Mouse (Mus musculus) layer of hippocampus, postnatal 14 days (tissue): ENCODE results near the gene Fbxw2. TPM values are rescaled to one million over a fixed set of nuclear protein-coding genes. Genes with fewer than 3 reads are reported as not detected.
A peak's percentile ranks its signal among the peaks of the same experiment; 100 is the strongest.
"Not testable (repeated sequence)": the region's sequence is repeated elsewhere in the genome, so short reads cannot be mapped to it uniquely, and the experiment has no call there.

Experiments used
- DNase-seq, 2 experiments: peaks; one replicate each; pipeline ENCODE4 v3.0.0; 2021 to 2022; ENCODE audit warnings: low spot score in 2 of 2, mixed read lengths in 1 of 2
- total RNA-seq, 2 experiments: library from RNA; stranded (reverse); gene quantifications; 2 replicates each; pipeline ENCODE4 v1.2.3; 2021

Fbxw2 gene
- total RNA-seq, 2 experiments from 2014 or later: 87.7 to 88.8 TPM

DNA sequence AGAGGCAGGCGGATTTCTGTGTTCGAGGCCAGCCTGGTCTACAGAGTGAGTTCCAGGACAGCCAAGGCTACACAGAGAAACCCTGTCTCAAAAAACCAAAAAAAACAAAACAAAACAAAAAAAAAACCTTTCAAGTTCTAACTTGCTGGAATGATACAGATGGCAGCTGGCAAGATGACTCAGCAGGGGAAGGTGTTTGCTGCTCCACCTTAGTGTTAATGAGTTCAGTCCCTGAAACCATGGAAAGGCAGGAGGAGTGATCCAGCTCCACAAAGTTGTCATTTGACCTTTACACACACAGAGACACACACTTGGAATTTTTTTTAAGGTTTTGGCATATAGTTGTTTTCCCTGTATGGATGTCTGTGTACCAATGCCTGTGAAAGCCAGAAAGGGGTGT lies 10.2 kb downstream of the Fbxw2 start:
- not testable (repeated sequence) for DNase-seq

DNA sequence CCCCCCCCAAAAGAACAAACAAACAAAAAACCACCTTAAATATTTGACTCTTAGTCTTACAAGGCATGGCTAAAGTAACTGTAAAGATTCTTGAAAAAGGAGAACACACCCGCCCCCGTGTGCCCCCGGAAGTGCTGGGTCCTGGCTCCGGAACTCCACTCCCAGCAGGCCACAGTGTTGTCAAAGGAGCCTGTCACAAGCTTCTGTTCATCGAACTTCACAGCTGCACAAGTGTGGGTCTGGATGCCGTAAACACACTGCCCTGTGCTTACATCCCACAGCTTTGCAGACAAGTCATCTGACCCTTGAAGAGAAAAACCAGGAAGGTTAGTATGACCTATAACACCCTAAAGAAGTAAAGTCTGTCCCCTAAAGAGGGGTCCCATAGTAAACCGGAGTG lies 13.4 kb downstream of the Fbxw2 start:
- DNase-seq: no peak

DNA sequence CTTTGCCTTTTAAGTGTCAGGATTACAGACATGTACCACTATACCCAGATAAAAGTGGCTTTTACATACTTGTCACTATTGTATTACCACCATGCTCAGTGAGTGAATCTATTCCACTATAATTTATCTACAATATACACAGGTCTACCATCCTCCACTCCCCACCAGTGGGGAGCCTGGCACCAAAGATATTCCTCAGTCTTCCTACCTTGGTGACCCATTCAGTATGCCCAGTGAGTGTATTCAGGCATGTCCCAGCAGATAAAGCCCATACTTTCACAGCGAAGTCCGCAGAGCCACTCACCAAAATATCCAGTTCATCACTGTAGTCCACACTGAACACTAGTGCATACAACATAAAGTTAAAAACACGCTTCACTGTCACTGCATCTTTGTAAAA lies 15.3 kb downstream of the Fbxw2 start:
- DNase-seq: no peak

DNA sequence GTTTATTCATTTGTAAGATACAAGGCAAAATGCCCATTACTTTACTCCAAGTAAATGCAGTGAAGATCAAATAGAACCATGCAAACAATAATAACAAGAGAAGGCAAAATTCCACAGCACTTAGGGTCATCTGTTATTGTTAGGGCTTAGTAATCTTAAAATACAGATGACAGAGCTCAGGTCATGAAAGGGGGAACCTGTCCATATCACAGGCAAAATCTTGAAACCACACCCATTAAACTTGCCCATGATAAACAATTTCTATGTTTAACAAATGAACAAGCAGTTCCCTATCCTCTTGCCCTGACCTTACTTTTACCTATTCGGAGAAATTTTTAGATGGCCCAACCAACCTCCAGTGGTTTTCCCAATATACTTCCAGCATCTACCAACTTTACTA lies 16.5 kb downstream of the Fbxw2 start:
- no peak for DNase-seq

DNA sequence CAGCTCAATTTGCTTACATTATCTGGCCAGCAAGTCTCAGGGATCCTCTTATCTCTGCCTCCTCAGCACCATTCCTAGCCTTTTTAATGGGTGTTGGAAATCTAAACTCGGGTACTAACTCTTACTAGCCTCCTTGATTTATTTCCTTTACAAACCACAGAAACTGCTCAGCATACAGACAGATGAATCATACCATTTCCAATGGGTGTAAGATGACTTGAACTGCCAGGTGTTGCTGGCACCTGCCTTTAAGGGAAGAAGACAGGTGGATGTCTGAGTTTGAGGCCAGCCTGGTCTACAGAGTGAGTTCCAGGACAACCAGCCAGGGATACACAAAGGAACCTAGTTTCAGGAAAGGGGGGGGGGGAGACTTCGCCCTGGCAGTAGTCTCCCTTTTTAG lies 18.1 kb downstream of the Fbxw2 start:
- DNase-seq: no peak

DNA sequence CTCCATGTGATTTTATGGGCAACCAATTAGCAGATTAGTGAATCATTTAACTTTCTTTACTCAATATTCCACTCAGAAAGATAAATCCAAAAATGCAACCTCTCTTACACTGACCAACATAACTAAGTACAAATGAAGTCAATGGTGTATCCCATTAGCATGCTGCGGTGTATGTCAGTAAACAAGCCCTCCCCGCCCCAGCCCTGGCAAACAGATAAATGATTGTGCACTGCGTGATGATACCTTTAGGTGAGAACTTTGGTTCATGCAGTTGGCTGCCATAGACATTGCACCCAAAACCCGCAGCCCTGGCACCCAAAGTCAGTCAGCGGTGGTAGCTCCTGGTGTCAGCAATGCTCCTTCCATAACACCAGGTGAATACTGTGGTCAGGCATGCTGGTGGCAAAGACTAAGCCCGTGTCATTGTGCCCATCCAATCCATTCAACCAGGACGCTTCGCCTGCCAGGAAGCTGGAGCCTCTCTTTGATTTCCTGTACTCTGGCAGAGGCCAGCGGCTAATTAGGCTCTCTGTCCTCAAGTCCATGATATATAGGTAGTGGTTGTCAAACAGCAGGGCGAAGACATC lies 20.7 kb downstream of the Fbxw2 start:
- DNase-seq: no peak

DNA sequence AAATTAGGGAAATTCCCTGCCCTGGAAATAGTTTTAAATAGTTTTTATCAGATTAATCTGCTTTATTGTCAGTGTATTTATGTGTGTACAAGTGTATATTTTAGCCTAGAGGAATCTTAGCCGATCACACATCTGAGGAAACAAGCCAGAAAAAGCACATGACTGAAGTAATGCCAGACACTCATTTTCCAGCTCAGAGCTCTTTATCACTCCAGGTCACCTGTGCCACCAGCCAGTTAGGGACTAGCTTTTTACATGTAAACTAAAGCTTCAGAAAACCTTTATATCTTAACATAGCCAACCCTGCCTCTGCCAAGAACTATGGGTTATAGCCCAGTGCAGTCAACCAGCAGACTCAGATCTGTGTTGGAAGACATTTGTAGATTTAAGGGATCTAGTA lies 21.3 kb downstream of the Fbxw2 start:
- DNase-seq: no peak

DNA sequence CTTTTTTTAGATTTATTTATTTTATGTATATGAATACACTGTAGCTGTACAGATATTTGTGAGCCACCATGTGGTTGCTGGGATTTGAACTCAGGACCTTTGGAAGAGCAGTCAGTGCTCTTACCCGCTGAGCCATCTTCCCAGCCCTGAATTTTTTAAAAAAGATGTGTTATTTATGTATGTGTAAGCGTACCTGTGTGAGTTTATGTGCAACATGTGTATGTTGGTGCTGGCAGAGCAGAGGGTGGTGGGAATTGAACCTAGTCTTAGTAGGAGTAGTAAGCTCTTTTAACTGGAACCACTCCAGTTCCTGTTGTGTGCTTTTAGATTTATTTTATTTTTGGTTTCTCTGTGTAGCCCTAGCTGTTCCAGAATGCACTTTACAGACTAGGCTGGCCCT lies 21.9 kb downstream of the Fbxw2 start:
- DNase-seq: no peak

DNA sequence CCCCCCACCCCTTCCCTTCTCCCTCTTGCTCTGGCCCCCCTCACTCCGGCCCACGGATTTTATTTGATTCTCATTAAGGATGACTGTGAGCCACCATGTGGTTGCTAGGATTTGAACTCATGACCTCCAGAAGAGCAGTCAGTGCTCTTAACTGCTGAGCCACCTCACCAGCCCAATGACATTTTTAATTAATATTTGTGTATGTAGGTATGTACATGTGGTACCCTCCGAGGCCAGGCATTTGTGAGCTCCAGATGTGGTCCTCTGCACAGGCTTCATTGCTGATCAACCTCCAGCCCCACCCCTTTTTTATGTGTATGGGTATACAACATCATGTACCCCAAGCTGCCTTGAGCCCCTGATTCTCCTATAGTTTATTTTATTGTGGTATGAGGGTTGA lies 22.4 kb downstream of the Fbxw2 start:
- no peak for DNase-seq

DNA sequence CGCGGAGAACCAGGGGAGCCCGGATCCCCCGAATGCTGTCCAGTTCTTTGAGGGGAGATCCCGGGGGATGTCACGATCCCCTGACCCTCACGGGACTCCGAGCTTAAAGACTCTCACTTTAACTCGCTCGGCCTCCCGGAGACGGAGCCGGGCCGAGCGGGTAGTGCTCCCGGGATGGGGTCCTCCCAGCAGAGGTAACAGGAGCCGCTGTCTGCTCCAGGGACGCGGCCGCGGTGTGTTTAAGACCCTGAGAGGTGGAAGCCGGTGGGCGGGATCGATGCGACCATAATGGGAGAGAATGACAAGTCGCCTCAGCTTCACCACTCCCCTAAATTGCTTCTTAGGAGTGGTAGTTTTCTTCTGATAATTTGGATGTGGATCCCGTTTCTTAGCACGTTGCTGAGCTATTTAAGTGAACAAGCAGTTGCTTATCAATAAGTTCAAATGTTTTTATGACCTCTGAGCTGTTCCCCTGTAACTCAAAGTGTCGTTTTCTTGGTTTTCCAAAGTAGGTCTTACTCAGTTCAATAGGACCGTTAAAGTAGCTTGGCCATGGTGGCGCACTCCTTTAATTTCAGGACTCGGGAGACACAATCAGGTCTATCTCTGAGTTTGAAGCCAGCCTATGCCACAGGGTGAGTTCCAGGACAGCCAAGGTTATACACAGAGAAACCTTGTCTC lies 23.4 kb downstream of the Fbxw2 start:
- peak; percentile 16 to 39 for DNase-seq

DNA sequence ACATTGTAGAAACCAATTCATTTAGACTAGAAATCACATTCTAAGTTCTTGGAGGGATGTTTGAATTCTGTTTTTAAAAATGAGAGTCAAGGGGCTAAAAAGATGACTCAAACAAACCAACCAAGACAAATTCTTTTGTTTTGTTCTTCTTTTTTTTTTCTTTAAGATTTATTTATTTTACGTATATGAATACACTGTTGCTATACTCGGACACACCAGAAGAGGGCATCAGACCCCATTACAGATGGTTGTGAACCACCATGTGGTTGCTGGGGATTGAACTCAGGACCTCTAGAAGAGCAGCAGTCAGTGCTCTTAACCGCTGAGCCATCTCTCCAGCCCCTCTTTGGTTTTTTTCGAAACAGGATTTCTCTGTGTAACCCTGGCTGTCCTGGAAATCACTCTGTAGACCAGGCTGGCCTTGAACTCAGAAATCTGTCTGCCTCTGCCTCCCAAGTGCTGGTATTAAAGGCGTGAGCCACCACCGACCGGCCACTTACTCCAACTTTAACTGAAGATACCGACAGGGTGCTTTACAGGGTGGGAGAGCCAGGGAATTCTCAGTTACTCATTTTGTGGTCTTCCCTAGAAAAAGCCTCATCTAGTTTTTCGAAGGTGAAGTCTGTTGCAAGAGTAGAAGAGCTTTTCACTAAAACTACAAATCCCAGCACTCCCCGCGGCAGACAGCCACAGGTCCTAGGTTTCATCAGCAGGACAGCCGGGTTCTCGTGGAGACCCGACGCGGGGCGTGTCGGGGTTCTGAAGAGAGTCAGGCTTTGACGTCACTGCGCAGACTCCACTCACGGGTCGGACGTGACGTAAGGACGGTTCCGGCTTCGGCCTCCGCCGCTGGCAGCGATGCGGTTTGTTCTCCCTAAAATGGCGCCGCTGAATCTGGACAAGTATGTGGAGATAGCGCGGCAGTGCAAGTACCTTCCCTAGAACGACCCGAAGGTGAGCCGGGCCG lies 24.3 kb downstream of the Fbxw2 start:
- peak; percentile 96 to 98 for DNase-seq

DNA sequence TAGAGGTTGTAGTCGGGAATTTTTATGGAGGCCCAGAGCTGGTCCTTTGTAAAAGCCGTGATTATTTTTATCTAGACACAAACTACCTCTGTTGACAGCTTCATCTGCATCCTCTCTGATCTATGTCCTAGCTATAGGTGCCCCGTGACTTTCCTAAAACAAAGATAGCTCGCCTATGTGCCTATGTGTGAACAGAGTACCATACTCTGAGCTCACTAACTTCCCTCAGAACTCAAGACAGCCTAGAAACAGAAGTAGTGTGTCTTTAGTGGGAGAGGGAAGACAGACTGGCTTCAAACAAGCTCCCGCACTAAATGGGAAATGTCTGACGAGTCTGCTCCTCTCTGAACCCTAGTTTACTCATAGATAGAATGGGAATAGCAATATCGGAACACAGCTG lies 25.7 kb downstream of the Fbxw2 start:
- DNase-seq: no peak

DNA sequence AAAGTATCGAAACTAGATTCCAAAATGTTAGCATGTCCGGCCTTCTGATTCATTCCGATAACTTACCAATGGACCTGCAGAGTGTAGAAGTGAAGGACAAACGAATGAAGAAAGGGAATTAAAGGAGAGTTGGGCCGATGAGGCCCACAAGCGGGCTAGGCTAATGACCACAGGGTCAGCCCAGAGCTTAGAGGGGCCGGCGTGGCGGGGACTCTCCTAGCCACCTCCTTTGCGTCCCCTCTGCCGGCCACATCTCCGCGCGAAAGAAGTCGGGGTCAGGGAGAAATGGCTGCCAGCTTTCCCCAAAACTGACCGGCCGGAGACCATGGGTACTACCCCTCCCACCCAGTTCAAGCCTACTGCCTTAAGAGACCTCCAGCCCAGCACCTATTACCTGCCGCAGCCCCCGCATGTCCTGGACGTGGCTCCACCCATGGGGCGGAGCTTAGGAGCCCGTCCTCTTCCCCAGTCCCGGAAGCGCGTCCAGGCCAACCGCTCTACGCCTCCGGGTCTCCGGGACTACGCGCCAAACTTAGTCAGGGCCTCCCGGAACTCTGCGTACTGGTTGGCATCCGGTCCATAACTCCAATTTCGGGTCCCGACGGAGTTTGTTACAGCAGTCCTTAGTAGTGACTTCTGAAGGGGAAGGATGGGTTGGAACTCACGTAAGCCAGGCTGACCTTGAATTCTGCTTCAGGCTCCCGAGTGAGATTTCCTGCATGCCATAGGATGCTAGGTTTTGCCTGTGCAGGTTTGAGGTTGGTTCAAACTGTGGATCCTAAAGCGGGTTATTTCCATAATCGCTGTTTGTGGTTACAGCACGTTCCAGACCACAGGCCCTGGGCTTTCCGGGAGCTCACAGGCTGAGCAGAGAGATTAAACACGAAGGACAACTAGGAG lies 26.5 kb downstream of the Fbxw2 start, which contains the start of gene Rabepk:
Gene Rabepk, minus strand, starts transcription at position 556 of the 900 bp plus-strand sequence.
- DNase-seq: peak; percentile 52 to 75

DNA sequence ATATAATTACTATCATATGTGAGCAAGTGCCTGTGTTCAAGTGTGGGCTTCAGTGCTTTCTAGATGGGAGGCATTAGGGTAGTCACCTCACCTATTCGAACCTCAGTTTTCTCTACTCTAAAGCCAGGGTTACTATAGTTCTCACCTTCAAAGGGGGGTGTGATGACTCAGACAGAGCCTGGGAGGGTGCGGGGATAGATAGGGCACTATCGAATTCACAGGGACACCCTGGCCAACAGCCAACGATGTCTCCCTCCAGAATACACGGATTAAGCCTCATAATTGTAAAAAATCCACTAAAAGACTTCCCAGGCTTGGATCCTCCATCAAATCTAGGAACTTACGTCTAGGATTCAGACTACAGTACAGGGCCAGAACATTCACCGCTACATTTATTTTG lies 30.7 kb downstream of the Fbxw2 start:
- DNase-seq: no peak

DNA sequence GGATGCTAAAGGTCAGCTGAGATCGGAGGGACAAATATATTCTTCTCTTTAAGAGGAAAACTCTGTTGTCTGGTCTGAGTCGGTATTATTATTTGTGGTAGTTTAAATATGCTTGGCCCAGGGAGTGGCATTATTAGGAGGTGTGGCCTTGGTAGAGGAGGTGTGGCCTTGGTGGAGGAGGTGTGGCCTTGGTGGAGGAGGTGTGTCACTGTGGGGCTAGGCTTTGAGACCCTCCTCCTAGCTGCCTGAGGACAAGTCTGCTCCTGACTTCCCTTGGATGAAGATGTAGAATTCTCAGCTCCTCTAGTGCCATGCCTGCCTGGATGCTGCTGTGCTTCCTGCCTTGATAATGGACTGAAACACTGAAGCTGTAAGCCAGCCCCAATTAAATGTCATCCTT lies 31.6 kb downstream of the Fbxw2 start:
- no peak for DNase-seq

DNA sequence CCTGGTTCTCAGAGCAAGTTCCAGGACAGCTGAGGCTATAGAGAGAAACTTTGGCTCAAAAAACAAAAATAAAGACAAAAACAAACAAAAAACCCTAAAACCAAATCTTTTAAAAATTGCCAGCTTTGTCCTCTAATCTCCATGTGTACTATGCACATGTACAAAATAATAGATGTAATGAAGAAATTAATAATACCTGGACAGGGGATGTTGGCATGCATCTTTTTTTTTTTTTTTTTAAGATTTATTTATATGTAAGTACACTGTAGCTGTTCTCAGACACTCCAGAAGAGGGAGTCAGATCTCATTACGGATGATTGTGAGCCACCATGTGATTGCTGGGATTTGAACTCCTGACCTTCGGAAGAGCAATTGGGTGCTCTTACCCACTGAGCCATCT lies 33.6 kb downstream of the Fbxw2 start:
- not testable (repeated sequence) for DNase-seq

DNA sequence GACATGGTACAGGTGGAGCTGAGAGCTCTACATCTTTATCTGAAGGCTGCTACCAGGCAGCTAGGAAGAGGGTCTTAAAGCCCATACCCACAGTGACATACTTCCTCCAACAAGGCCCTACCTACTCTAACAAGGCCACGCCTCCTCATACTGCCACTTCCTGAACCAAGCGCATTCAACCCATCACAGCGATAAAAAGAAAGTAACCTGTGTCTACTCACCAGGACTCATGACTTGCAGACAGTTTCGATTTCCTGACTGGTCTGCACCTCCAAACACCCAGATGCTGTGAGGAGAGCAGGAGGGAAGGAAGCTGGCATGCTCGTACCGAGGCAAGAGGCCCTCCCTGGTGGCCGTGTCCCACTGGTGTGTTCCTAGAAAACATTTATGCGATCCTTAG lies 35.8 kb downstream of the Fbxw2 start:
- DNase-seq: no peak

DNA sequence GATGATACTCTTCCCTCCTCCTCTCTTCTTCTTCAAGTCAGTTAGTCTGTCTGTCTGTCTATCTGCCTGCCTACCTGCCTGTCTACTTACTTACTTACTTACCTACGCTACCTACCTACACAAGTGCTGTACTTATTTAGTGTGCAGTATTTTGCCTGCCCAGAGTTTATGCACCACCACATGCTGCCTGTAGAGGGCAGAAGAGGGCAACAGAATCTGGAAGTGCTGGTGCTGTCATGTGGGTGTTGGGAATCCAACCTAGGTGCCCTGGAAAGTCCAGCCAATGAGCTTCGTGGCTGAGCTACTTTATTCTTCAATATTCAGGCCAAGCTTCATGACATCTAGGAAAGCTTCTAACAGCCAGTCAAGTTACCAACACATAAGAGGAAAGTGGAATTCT lies 42.0 kb downstream of the Fbxw2 start:
- no peak for DNase-seq

DNA sequence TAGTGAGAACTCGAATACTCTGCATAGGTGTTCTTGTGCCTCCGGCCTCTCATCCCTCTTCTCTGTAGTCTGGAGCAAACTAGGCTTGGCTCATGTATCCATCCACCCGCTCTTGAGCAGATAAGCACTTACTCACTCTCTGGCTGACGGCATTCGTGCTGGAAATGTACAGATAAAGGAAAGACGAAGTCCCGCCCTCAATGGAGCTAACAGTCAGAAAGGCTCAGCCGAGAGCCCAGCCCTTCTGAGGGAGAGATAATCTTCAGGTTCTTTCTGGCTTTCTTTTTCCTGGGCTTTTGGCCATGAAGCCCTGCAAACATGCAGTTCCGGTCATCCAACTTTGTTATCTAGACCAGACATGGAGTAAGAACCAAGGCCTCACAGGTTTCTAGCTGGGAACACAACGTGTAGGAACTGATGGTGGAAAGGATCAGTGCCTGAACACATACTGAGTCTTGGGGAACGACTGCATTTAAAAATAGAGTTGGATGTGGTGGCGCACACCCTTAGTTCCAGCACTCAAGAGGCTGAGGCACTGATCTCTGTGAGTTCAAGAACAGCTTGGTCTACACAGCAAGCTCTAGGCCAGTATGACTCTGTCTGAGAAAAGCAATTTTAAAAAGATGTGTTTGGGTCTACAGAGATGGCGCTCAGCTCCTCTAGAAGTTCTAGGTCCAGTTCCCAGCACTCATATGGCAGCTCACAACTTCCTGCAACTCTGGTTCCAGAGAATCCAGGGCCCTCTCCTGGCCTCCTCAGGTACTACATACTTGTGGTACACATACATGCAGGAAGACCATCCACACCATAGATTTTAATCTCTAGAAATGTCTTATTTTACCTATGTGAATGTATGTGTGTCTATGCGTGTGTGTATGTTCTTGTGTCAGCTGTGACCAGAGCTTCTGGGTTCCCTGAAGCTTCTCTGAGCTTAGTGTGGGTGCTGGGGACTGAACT lies 42.8 kb downstream of the Fbxw2 start:
- DNase-seq: no peak
